Mouse (Mus musculus) right cerebral cortex, adult 2 months (tissue): ENCODE measurements around the gene Mis12.

Experiments
- DNase-seq, 2 experiments: peaks; one replicate each; pipeline ENCODE4 v3.0.0; 2021 to 2022; ENCODE audit warnings: low spot score in 2 of 2

Mis12 gene

DNA sequence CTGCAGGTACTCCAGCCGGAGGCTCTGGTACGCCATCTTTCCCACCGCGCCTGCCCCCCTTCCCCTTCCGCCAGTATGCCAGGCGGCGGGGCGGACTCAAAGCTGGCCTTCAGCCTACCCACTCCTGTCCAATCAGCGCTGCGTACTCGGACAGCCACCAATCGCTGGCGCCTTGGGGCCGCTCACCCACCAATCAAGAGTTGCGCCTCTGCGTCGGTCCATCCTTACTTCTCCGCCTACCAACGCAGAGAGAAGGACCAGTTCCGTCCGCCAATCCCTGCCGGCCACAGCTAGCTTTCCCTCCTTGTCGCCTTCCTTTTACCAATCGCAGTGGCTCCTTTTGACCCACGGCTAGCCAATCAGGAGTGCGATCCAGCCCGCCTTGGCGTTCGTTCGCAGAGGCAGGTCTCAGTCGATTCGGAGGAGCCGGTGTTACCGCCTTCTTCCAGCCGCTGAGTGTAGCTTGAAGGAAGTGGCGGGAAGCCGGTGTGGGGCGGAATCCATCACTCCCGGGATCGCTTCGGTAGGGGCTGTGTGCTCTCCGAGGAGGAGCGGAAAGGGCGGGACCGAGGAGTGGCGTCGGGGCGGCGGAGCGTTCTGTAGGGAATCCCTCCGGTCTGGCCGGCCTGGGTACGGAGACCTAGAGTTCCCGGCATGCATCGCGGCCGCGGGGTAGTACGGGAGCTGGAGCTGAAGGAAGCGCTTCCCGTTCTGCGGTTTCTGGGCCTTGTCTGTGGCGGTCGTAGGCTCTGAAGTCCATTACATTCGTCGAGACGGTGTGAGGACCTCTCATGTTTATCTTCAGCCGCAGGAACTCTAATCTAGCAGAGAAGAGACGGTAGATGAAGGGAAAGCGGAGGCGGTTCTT, at the start of gene Mis12, which contains the start of gene Derl2:
Gene Mis12 (plus strand): TSS at position 411 of the 868 bp plus-strand sequence.
Gene Derl2 (minus strand): TSS at position 641 of the 868 bp plus-strand sequence.
- DNase-seq, result peak; percentile 98 to 99

- peak; percentile 95 to 96 for DNase-seq
These were observed 49.4 kb upstream of the Mis12 start, which contains the start of the genes Nup88 and Rpain for GRCm38 (mm10) chr11:70969821-70970559. TSS of gene Nup88 (minus strand) at chr11:70969973. TSS of gene Rpain (plus strand) at chr11:70970213.

- no peak for DNase-seq
These were observed 48.6 kb upstream of the Mis12 start for GRCm38 (mm10) chr11:70970560-70971540.

GRCm38 (mm10) chr11:70972586-70972985, 46.8 kb upstream of the Mis12 start:
- DNase-seq, result no peak

- no peak for DNase-seq
These were observed 45.5 kb upstream of the Mis12 start for GRCm38 (mm10) chr11:70973947-70974346.

DNA sequence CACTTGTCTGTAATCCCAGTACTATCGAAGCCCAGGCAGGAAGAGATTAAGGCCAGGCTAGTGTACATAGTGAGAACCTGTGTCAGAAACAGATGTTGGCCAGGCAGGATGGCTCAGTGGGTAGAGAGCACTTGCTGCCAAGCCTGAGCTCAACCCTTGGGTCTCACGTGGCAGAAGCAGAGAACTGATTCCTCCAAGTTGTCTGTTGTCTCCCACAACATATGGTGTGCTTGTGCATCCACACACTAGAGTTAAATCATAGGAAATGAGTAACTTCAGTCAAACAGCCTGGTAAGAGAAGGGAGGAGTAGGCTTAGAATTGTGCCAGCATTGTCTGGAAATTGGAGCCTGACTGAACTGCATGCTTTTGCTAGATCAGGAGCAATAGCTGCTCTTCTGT, 44.2 kb upstream of the Mis12 start:
- DNase-seq, result peak; percentile 23 to 37

GRCm38 (mm10) chr11:70977293-70977692, 42.1 kb upstream of the Mis12 start:
- no peak for DNase-seq

GRCm38 (mm10) chr11:70980232-70980631, 39.2 kb upstream of the Mis12 start:
- no peak for DNase-seq

- no peak for DNase-seq
These were observed 38.5 kb upstream of the Mis12 start for GRCm38 (mm10) chr11:70980751-70981510.

DNA sequence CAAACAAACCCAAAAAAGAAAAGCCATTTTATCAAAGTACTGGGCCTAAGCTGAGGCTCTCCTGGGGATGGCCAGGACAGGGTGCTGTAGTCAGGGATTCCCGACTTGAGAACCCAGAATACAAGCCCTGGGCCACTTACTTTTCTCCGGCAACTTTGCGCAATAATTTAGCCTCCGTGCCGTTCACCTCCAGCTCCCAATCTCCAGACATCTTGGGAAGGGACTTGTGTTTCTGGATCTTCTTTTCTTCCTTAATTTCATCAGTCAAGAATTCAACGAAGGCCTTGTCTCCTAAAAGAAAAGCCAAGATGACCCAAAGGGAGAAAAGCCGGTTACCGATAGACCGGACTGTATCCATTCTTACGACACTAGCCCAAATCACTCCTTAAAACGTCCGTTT, 37.4 kb upstream of the Mis12 start:
- DNase-seq, result no peak

- DNase-seq, result peak; percentile 92 to 93
These were observed 36.7 kb upstream of the Mis12 start, which contains the start of gene C1qbp for GRCm38 (mm10) chr11:70982557-70983228. TSS of gene C1qbp (minus strand) at chr11:70983026.

- peak; percentile 22 to 36 for DNase-seq
These were observed 18.2 kb upstream of the Mis12 start for GRCm38 (mm10) chr11:71001167-71001566.

DNA sequence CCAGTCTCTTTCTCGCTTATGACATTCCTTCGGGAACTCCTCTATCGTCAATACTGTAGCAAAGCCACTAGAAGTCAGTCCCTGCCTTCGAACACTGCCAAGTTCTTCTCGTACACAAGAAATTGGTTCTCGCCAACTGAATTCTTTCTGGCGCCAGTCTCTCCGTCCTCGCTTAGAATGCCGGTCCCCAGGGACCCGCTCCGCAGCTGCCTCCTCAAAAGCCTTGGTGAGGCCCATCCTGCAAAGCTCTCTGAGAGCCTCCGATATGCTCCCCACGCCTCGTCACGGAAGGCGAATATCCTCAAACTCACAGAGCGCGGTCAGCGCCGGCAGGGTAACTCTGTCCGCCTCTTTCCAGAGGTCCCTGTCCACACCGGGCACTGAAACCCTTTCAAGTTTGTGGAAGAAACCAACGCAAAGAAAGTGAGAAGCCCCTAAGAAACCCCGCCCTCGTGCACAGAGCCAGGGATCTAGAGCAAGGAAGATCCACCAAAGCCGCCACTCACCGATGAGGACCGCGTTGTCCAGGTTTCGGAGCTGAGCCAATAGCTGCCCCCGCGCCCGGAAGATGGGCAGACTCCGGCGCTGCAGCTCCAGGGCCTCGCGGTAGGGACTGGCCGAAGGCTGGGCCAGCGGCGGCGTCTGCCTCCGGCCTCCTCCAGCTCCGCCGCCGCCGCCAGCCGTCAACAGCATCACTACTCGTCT, 15.6 kb upstream of the Mis12 start:
- peak in 1 of 2 experiments; percentile 55 for DNase-seq

- DNase-seq, result peak; percentile 98
These were observed 15.1 kb upstream of the Mis12 start, which contains the start of gene Dhx33 for GRCm38 (mm10) chr11:71004316-71004773. TSS of gene Dhx33 (minus strand) at chr11:71004437.

DNA sequence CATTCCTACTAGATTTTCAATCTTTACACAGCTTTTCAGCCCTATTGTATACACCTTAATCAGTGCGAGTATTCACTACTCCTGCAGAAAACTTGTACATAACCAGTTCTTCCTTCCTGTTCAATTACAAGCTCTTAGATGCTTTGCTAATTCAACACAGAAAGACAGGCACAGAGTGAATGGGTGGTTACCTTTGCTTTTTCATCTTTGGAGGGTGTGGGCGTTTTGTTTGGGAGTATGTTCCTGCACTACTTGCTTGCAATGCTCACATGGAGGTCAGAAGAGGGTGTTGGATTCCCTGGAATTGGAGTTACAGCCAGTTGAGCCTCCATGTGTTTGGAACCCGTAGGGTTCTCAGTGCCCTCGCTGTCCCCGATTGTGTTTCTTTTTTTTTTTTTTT, 14.4 kb upstream of the Mis12 start:
- no peak for DNase-seq

- DNase-seq, result no peak
These were observed 12.4 kb upstream of the Mis12 start for GRCm38 (mm10) chr11:71007026-71007425.

GRCm38 (mm10) chr11:71007831-71008230, 11.6 kb upstream of the Mis12 start:
- DNase-seq, result no peak

DNA sequence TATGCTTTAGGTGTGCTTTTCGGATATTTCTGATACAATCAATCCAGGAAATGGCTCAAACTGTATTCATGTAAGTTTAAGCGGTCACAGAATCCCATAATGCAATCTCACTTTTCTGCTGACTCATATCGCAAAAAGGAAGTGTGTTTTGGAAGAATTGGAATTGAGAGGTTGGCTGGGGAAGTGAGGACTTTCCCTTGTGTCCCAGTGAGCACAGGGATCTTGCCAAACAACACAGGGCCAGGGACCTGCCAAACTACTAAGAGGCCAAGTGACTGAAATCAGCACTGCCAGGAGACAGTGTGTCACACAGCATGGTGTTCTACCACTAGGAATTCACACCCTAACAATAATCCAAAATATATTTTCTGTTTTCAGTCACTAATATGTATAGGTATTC, 11.1 kb upstream of the Mis12 start:
- no peak for DNase-seq

GRCm38 (mm10) chr11:71012743-71013142, 6.7 kb upstream of the Mis12 start:
- no peak for DNase-seq
